Mouse (Mus musculus) MEL (cell line): ENCODE data around the gene Fgfr2. TPM values are rescaled to one million over a fixed set of nuclear protein-coding genes. Genes with fewer than 3 reads are reported as not detected.

Experiments used
- DNase-seq: peaks from one replicate; pipeline ENCODE4 v3.0.0; 2011; ENCODE audit warnings: low read depth, low spot score
- H3K27ac ChIP-seq: 2 replicates; pipeline ENCODE4 v1.5.1; 2012; ENCODE audit warnings: low read depth, mild to moderate bottlenecking, control low read depth, low read length, moderate library complexity; ENCODE audit not compliant: control insufficient read depth
- H3K27me3 ChIP-seq, 2 experiments: fragments of 150-350 bp in 1 of 2; sonication (generic) in 1 of 2; 2 replicates each; pipeline ENCODE4 v1.6.1; 2012; ENCODE audit warnings: low read length in 2 of 2, mild to moderate bottlenecking in 2 of 2, improper control_type of control experiment in 1 of 2, moderate library complexity in 1 of 2; ENCODE audit not compliant: insufficient read depth in 2 of 2, control insufficient read depth in 1 of 2
- H3K36me3 ChIP-seq, 2 experiments: 2 replicates each; pipeline ENCODE4 v1.6.1; 2012 to 2014; ENCODE audit warnings: low read length in 2 of 2, improper control_type of control experiment in 1 of 2, inconsistent platforms in 1 of 2, mild to moderate bottlenecking in 1 of 2; ENCODE audit not compliant: insufficient read depth in 2 of 2, control insufficient read depth in 1 of 2
- H3K4me1 ChIP-seq, 2 experiments: fragments of 150-350 bp in 1 of 2; sonication (generic) in 1 of 2; 2 replicates each; pipeline ENCODE4 v1.6.1; 2012; ENCODE audit warnings: low read length in 2 of 2, improper control_type of control experiment in 1 of 2, mild to moderate bottlenecking in 1 of 2; ENCODE audit not compliant: insufficient read depth in 2 of 2, control insufficient read depth in 1 of 2
- H3K4me3 ChIP-seq, 2 experiments: fragments of 150-350 bp in 1 of 2; sonication (generic) in 1 of 2; 2 replicates each; pipeline ENCODE4 v1.5.1; 2012; ENCODE audit warnings: low read depth in 2 of 2, low read length in 2 of 2, mild to moderate bottlenecking in 2 of 2, moderate library complexity in 2 of 2, control low read depth in 1 of 2, improper control_type of control experiment in 1 of 2; ENCODE audit not compliant: control insufficient read depth in 1 of 2, insufficient read depth in 1 of 2
- H3K79me2 ChIP-seq: 2 replicates; pipeline ENCODE4 v1.6.1; 2012; ENCODE audit warnings: mild to moderate bottlenecking, low read length, moderate library complexity; ENCODE audit not compliant: control insufficient read depth, poor library complexity, insufficient read depth
- H3K9ac ChIP-seq: 2 replicates; pipeline ENCODE4 v1.6.1; 2012; ENCODE audit warnings: low read depth, mild to moderate bottlenecking, control low read depth, low read length, moderate library complexity; ENCODE audit not compliant: control insufficient read depth, poor library complexity, severe bottlenecking
- H3K9me3 ChIP-seq: fragments of 150-350 bp; sonication (generic); replicated peaks from 2 replicates; pipeline ENCODE4 v1.6.1; 2012; ENCODE audit warnings: mild to moderate bottlenecking, low read length, improper control_type of control experiment, moderate library complexity; ENCODE audit not compliant: insufficient read depth
- BHLHE40 ChIP-seq: IDR thresholded peaks from 2 replicates; pipeline ENCODE4 v1.6.1; 2012; ENCODE audit warnings: low read depth, mild to moderate bottlenecking, inconsistent platforms, low read length, improper control_type of control experiment, borderline replicate concordance
- CHD1 ChIP-seq: IDR thresholded peaks from 2 replicates; pipeline ENCODE4 v1.6.1; 2012; ENCODE audit warnings: low read depth, mild to moderate bottlenecking, inconsistent platforms, low read length, improper control_type of control experiment
- CTCF ChIP-seq, 3 experiments: IDR thresholded peaks in 2 of 3; conservative IDR thresholded peaks in 1 of 3; 2 replicates each; pipeline ENCODE4 v1.5.1; 2011 to 2012; ENCODE audit warnings: low read length in 3 of 3, low read depth in 2 of 3, mild to moderate bottlenecking in 2 of 3, improper control_type of control experiment in 1 of 3, inconsistent platforms in 1 of 3, mixed read lengths in 1 of 3, moderate library complexity in 1 of 3; ENCODE audit not compliant: control insufficient read depth in 1 of 3, insufficient read depth in 1 of 3, poor library complexity in 1 of 3, severe bottlenecking in 1 of 3
- ELF1 ChIP-seq: IDR thresholded peaks from 2 replicates; pipeline ENCODE4 v1.6.1; 2014; ENCODE audit warnings: low read depth, mild to moderate bottlenecking, inconsistent platforms, low read length, improper control_type of control experiment, moderate library complexity
- EP300 ChIP-seq, 2 experiments: IDR thresholded peaks; 2 replicates each; pipeline ENCODE4 v1.6.1; 2011; ENCODE audit warnings: improper control_type of control experiment in 2 of 2, low read length in 2 of 2, low read depth in 1 of 2, mild to moderate bottlenecking in 1 of 2
- ETS1 ChIP-seq: IDR thresholded peaks from 2 replicates; pipeline ENCODE4 v1.6.1; 2012; ENCODE audit warnings: low read depth, mild to moderate bottlenecking, inconsistent platforms, low read length, improper control_type of control experiment, moderate library complexity
- GABPA ChIP-seq: IDR thresholded peaks from 2 replicates; pipeline ENCODE4 v1.6.1; 2012; ENCODE audit warnings: low read depth, mild to moderate bottlenecking, inconsistent platforms, low read length, improper control_type of control experiment, moderate library complexity
- MAFK ChIP-seq: IDR thresholded peaks from 2 replicates; pipeline ENCODE4 v1.6.1; 2011; ENCODE audit warnings: low read depth, mild to moderate bottlenecking, low read length, improper control_type of control experiment, borderline replicate concordance
- MAX ChIP-seq: IDR thresholded peaks from 2 replicates; pipeline ENCODE4 v1.6.1; 2011; ENCODE audit warnings: low read length, improper control_type of control experiment
- MAZ ChIP-seq: IDR thresholded peaks from 2 replicates; pipeline ENCODE4 v1.6.1; 2012; ENCODE audit warnings: low read depth, mild to moderate bottlenecking, inconsistent platforms, low read length, improper control_type of control experiment
- MXI1 ChIP-seq: IDR thresholded peaks from 2 replicates; pipeline ENCODE4 v1.6.1; 2011; ENCODE audit warnings: mild to moderate bottlenecking, low read depth, low read length, improper control_type of control experiment
- MYC ChIP-seq: IDR thresholded peaks from 2 replicates; pipeline ENCODE4 v1.6.1; 2011; ENCODE audit warnings: low read depth, mild to moderate bottlenecking, low read length, improper control_type of control experiment, moderate library complexity
- NELFE ChIP-seq: IDR thresholded peaks from 2 replicates; pipeline ENCODE4 v1.6.1; 2011; ENCODE audit warnings: low read depth, low read length, improper control_type of control experiment
- POLR2A ChIP-seq, 2 experiments: IDR thresholded peaks; 2 replicates each; pipeline ENCODE4 v1.6.1; 2011 to 2012; ENCODE audit warnings: low read length in 2 of 2, mild to moderate bottlenecking in 2 of 2, control low read depth in 1 of 2, improper control_type of control experiment in 1 of 2, low read depth in 1 of 2, moderate library complexity in 1 of 2; ENCODE audit not compliant: control insufficient read depth in 1 of 2, insufficient read depth in 1 of 2, poor library complexity in 1 of 2
- POLR2AphosphoS2 ChIP-seq: IDR thresholded peaks from 2 replicates; pipeline ENCODE4 v1.6.1; 2011; ENCODE audit warnings: low read length, improper control_type of control experiment
- RCOR1 ChIP-seq: IDR thresholded peaks from 2 replicates; pipeline ENCODE4 v1.6.1; 2012; ENCODE audit warnings: low read depth, mild to moderate bottlenecking, inconsistent platforms, low read length, improper control_type of control experiment
- SMC3 ChIP-seq: IDR thresholded peaks from 2 replicates; pipeline ENCODE4 v1.6.1; 2011; ENCODE audit warnings: low read depth, low read length, improper control_type of control experiment
- TBP ChIP-seq: IDR thresholded peaks from 2 replicates; pipeline ENCODE4 v1.8.0; 2011; ENCODE audit warnings: low read depth, low read length, improper control_type of control experiment
- TCF12 ChIP-seq: IDR thresholded peaks from 2 replicates; pipeline ENCODE4 v1.6.1; 2014; ENCODE audit warnings: low read depth, mild to moderate bottlenecking, inconsistent platforms, low read length, improper control_type of control experiment, moderate library complexity
- USF2 ChIP-seq, 2 experiments: IDR thresholded peaks; 2 replicates each; pipeline ENCODE4 v1.6.1; 2011 to 2012; ENCODE audit warnings: improper control_type of control experiment in 2 of 2, low read length in 2 of 2, borderline replicate concordance in 1 of 2, inconsistent platforms in 1 of 2, low read depth in 1 of 2, mild to moderate bottlenecking in 1 of 2; ENCODE audit not compliant: insufficient read depth in 1 of 2
- ZKSCAN1 ChIP-seq: IDR thresholded peaks from 2 replicates; pipeline ENCODE4 v1.6.1; 2012; ENCODE audit warnings: low read depth, mild to moderate bottlenecking, inconsistent platforms, low read length, improper control_type of control experiment, moderate library complexity
- ZMIZ1 ChIP-seq: IDR thresholded peaks from 2 replicates; pipeline ENCODE4 v1.6.1; 2012; ENCODE audit warnings: low read depth, mild to moderate bottlenecking, inconsistent platforms, low read length, improper control_type of control experiment, moderate library complexity
- polyA plus RNA-seq, 2 experiments: library from polyadenylated mRNA; stranded (reverse) in 1 of 2; unstranded in 1 of 2; fragments of >175 nt in 1 of 2; fragments of >200 nt in 1 of 2; gene quantifications; 2 replicates each; pipeline versions ENCODE4 v1.2.1 to v1.2.4; 2012; ENCODE audit warnings: low replicate concordance in 2 of 2, low read depth in 1 of 2; ENCODE audit not compliant: insufficient read length in 2 of 2, insufficient read depth in 1 of 2, missing spikeins in 1 of 2
- total RNA-seq: library from RNA; depleted of rRNA; stranded (reverse); fragments of 300-350 nt; gene quantifications from 2 replicates; pipeline ENCODE4 v1.2.3, GENCODE M21; 2012

Fgfr2 gene
- total and polyA plus RNA-seq, 3 experiments, result not detected

DNA sequence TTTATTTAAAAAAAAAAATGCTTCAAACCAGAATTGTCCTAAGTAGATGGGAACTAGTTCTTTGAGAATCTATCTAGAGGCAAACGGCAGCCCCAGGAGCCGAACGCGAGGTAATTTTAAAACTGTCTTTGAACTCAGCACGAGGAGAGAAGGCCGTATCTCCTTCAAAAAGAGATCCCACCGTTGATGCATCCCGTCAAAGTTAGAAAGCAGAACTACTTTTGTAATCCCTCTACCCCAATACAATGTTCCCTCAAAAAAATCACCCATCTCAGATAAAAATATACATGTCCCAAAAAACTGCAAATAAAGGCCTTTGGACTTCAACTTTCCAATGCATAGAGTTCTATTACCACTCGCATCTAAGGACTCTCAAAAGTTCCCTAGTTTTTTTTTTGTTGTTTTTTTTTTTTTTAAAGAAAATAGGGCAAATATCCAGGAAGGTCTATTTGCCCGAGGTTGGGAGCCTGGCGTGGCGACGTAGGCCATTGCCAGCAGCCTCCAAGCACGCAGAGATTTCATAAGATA lies 2.0 kb downstream of the Fgfr2 start (continued):
- TF ChIP-seq RCOR1 (peak; percentile 41; the same call in 1 of the 2 replicates), ELF1 (no peak), ETS1 (no peak)

GRCm38 (mm10) chr7:133120221-133120751 lies 2.9 kb downstream of the Fgfr2 start:
- Histone ChIP-seq H3K79me2 (peaks cover 72% of the 10 kb centered on the region), H3K36me3 (peaks cover 2 to 14% of the 10 kb centered on the region in 2 experiments; a peak in 3 of 4 replicates), H3K4me1 (peaks cover 0 to 9% of the 10 kb centered on the region in 2 experiments; a peak in 3 of 4 replicates), H3K9me3 (no peaks in the 10 kb centered on the region), H3K9ac (no peak overlapping the region; the same call in 1 of the 2 replicates), H3K4me3 (peak overlapping the region in 1 of 2 experiments; percentile 97; a peak in 2 of 4 replicates), H3K27me3 (no peaks in the 10 kb centered on the region), H3K27ac (no peak overlapping the region)
- no peak for DNase-seq
- TF ChIP-seq CTCF (IDR thresholded peaks at IDR 0.05 in 2 of 3, conservative IDR thresholded peaks at IDR 0.05 in 1 of 3; ENCODE audit: control insufficient read depth in 1 of 3, insufficient read depth in 1 of 3, low read depth in 2 of 3, low read length in 3 of 3, poor library complexity in 1 of 3, severe bottlenecking in 1 of 3) (no peak), MXI1 (no peak), TBP (no peak), USF2 (IDR thresholded peaks at IDR 0.05; ENCODE audit: borderline replicate concordance in 1 of 2, insufficient read depth in 1 of 2, low read depth in 1 of 2, low read length in 2 of 2) (no peak), POLR2AphosphoS2 (no peak), MYC (no peak), ZMIZ1 (no peak)

- H3K27me3 ChIP-seq, result no peaks in the 10 kb centered on the region
- no peak overlapping the region for H3K4me3 ChIP-seq
- peaks cover 79% of the 10 kb centered on the region for H3K79me2 ChIP-seq
- peaks cover 0 to 7% of the 10 kb centered on the region in 2 experiments; a peak in 2 of 4 replicates for H3K4me1 ChIP-seq
- DNase-seq, result no peak
- H3K9me3 ChIP-seq, result no peaks in the 10 kb centered on the region
- no peak overlapping the region for H3K9ac ChIP-seq
- H3K36me3 ChIP-seq, result peaks cover 2 to 13% of the 10 kb centered on the region in 2 experiments; a peak in 3 of 4 replicates
- no peak overlapping the region for H3K27ac ChIP-seq
- TF ChIP-seq MAX, result no peak
- no peak for TF ChIP-seq SMC3
- TF ChIP-seq ZKSCAN1, result no peak
- TF ChIP-seq RCOR1, result no peak
- TF ChIP-seq EP300 (IDR thresholded peaks at IDR 0.05; ENCODE audit: low read depth in 1 of 2, low read length in 2 of 2), result no peak
- TF ChIP-seq BHLHE40, result no peak
- no peak for TF ChIP-seq ZMIZ1
- TF ChIP-seq CHD1, result no peak
- TF ChIP-seq GABPA, result no peak
- TF ChIP-seq MAFK, result no peak
- TF ChIP-seq MXI1, result no peak
- no peak for TF ChIP-seq MYC
- TF ChIP-seq POLR2A (IDR thresholded peaks at IDR 0.05; ENCODE audit: control insufficient read depth in 1 of 2, insufficient read depth in 1 of 2, low read depth in 1 of 2, low read length in 2 of 2, poor library complexity in 1 of 2), result no peak
- no peak for TF ChIP-seq TCF12
- no peak for TF ChIP-seq NELFE
- TF ChIP-seq MAZ, result no peak
Measured at GRCm38 (mm10) chr7:133117815-133118214, 5.3 kb downstream of the Fgfr2 start.
